Mouse (Mus musculus) forebrain, embryonic 13.5 days (tissue): ENCODE results near the gene Mterf2. TPM values are rescaled to one million over a fixed set of nuclear protein-coding genes. Genes with fewer than 3 reads are reported as not detected.

Experiments used
- ATAC-seq: fragments of 200-750 bp; cut with Nextera tagmentation; 2 replicates; pipeline ENCODE4 v1.8.0; 2017
- H3K27ac ChIP-seq: fragments of 300-500 bp; sonication (generic); 2 replicates; pipeline ENCODE4 v1.5.1; 2015; ENCODE audit warnings: inconsistent platforms, mild to moderate bottlenecking, moderate library complexity
- H3K27me3 ChIP-seq: fragments of 300-500 bp; sonication (generic); 2 replicates; pipeline ENCODE4 v1.6.1; 2015; ENCODE audit warnings: mild to moderate bottlenecking, inconsistent platforms
- H3K36me3 ChIP-seq: fragments of 300-500 bp; sonication (generic); 2 replicates; pipeline ENCODE4 v1.6.1; 2015; ENCODE audit warnings: mild to moderate bottlenecking, inconsistent platforms; ENCODE audit not compliant: poor library complexity, severe bottlenecking
- H3K4me1 ChIP-seq: fragments of 300-500 bp; sonication (generic); 2 replicates; pipeline ENCODE4 v1.6.1; 2015; ENCODE audit warnings: inconsistent platforms
- H3K4me2 ChIP-seq: fragments of 300-500 bp; sonication (generic); 2 replicates; pipeline ENCODE4 v1.6.1; 2015; ENCODE audit warnings: inconsistent platforms, mild to moderate bottlenecking, moderate library complexity
- H3K4me3 ChIP-seq: fragments of 300-500 bp; sonication (generic); 2 replicates; pipeline ENCODE4 v1.5.1; 2015; ENCODE audit warnings: mild to moderate bottlenecking, inconsistent platforms
- H3K9ac ChIP-seq: fragments of 300-500 bp; sonication (generic); 2 replicates; pipeline ENCODE4 v1.6.1; 2015; ENCODE audit warnings: mild to moderate bottlenecking, inconsistent platforms
- H3K9me3 ChIP-seq: fragments of 300-500 bp; sonication (generic); replicated peaks from 2 replicates; pipeline ENCODE4 v1.6.1; 2016; ENCODE audit warnings: inconsistent platforms
- WGBS: fragments of 180-500 bp; shearing (Covaris S2); methylation state at CpG from one replicate; pipeline ENCODE4 v1.1.7; 2015; 5-methylcytosine and 5-hydroxymethylcytosine counted together
- polyA plus RNA-seq: library from polyadenylated mRNA; unstranded; fragments of >200 nt; fragmentation: Nextera tagmentation; extraction: Ambion mirVana; gene quantifications from 2 replicates; pipeline ENCODE4 v1.2.1, GENCODE M21; 2015

The Mterf2 gene
- polyA plus RNA-seq, 1 experiment from 2014 or later, result 26.6 TPM

DNA sequence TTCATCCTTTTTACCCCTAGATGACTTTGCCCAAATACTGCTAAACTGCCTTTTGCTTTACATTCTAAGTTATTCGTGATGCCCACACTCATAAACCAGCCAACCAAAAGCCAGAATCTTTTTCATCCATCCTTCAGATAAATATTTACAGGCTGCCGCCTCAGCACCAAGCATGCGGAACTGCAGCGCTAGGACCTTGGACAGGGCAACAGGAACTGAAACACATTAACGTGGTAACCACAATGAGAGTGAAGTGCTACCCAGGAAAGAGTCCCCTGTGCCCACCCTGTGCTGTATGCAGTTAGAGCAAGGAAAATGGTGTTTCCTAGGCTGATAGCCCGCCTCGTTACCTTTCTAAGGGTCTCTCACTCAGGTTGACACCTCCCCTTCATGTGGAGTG lies 626 bp upstream of the Mterf2 start:
- H3K9me3 ChIP-seq, result no peaks in the 10 kb centered on the region
- no peaks in the 10 kb centered on the region for H3K27me3 ChIP-seq
- 16% methylated on average over 7 of the region's 7 CpGs for WGBS
- H3K4me2 ChIP-seq, result peak overlapping the region; percentile 71
- peaks cover 18% of the 10 kb centered on the region for H3K4me1 ChIP-seq
- H3K4me3 ChIP-seq, result peak overlapping the region; percentile 74
- ATAC-seq, result peak; percentile 3
- H3K9ac ChIP-seq, result peak overlapping the region; percentile 40
- peaks cover 28% of the 10 kb centered on the region for H3K36me3 ChIP-seq
- 0 out of 2 replicates have a peak overlapping the region, but pooled peaks have one; percentile 7 for H3K27ac ChIP-seq

GRCm38 (mm10) chr10:85125184-85125583 lies 2.6 kb downstream of the Mterf2 start:
- H3K36me3 ChIP-seq, result peaks cover 38% of the 10 kb centered on the region
- H3K4me1 ChIP-seq, result peaks cover 18% of the 10 kb centered on the region
- no peak overlapping the region for H3K4me2 ChIP-seq
- H3K27me3 ChIP-seq, result no peaks in the 10 kb centered on the region
- no peak overlapping the region for H3K27ac ChIP-seq
- no peak for ATAC-seq
- H3K4me3 ChIP-seq, result no peak overlapping the region
- H3K9ac ChIP-seq, result no peak overlapping the region
- no peaks in the 10 kb centered on the region for H3K9me3 ChIP-seq
- 86% methylated on average over 13 of the region's 13 CpGs for WGBS

GRCm38 (mm10) chr10:85114409-85114808 lies 13.4 kb downstream of the Mterf2 start:
- H3K36me3 ChIP-seq, result peaks cover 27% of the 10 kb centered on the region
- 91% methylated on average over 4 of the region's 4 CpGs for WGBS
- no peak overlapping the region for H3K4me3 ChIP-seq
- H3K4me1 ChIP-seq, result no peaks in the 10 kb centered on the region
- no peak overlapping the region for H3K27ac ChIP-seq
- H3K9ac ChIP-seq, result no peak overlapping the region
- no peaks in the 10 kb centered on the region for H3K27me3 ChIP-seq
- H3K4me2 ChIP-seq, result no peak overlapping the region
- no peak for ATAC-seq
- H3K9me3 ChIP-seq, result no peaks in the 10 kb centered on the region

GRCm38 (mm10) chr10:85103085-85103885 lies 24.5 kb downstream of the Mterf2 start:
- H3K36me3 ChIP-seq, result no peaks in the 10 kb centered on the region
- under 1% methylated on average over 34 of the region's 34 CpGs for WGBS
- peak overlapping the region; percentile 65; the same call in 1 of the 2 replicates for H3K27ac ChIP-seq
- H3K9ac ChIP-seq, result peak overlapping the region; percentile 82
- peak overlapping the region; percentile 98 for H3K4me2 ChIP-seq
- no peaks in the 10 kb centered on the region for H3K9me3 ChIP-seq
- H3K4me1 ChIP-seq, result peaks cover 16% of the 10 kb centered on the region
- ATAC-seq, result 0 out of 2 replicates have a peak, but pooled peaks have one; percentile 15
- no peaks in the 10 kb centered on the region for H3K27me3 ChIP-seq
- peak overlapping the region; percentile 80 for H3K4me3 ChIP-seq

DNA sequence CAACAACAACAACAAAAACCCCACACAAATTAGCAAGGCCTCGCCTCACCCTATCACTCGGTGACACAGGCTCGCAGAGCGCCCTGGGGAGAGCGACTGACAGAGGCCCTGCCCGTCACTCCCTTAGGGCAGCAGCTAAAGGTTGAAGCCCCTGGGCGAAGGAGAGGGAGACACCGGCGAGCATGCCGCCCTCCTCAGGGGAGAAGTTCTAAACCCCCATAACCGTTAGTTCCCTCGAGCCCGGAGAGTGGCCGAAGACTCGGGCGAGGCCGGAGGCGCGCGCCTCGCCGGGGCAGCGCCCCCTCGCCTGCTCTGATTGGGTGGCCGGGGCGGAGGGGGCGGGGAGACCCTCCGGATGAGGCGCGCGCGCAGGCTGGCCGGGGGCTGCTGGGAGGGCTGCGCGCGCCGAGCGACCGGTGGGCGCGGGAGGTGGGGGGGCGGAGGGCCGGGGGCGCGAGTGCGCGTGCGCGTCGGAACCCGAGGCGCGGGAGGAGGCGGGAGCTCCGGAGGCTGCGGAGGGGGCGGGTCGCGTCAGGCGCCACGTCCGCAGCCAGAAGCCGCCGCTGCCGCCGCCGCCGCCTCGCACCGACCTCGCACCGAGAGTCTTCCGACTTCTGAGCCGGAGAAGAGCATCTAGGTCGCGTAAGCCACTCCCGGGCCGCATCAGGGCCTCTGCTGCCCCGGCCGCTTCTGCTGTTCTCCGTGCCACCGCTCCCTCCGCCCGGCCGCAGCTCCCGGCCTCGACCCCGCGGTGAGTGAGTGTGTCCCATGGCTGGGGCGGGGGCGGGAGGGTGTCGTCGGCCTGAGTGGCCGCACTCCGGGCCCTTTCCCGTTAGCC lies 25.4 kb downstream of the Mterf2 start, which contains the start of the genes Fhl4 and Tmem263:
TSS of gene Fhl4 (minus strand) at position 249 of the 838 bp plus-strand sequence.
TSS of gene Tmem263 (plus strand) at position 381 of the 838 bp plus-strand sequence.
- H3K9ac ChIP-seq, result peak within 1 kb of the TSS; percentile 82
- H3K9me3 ChIP-seq, result no peaks in the 10 kb centered on the region
- no peaks in the 10 kb centered on the region for H3K27me3 ChIP-seq
- peaks cover 16% of the 10 kb centered on the region for H3K4me1 ChIP-seq
- no peaks in the 10 kb centered on the region for H3K36me3 ChIP-seq
- peak; percentile 96 for ATAC-seq
- peak within 1 kb of the TSS; percentile 98 for H3K4me2 ChIP-seq
- WGBS, result under 1% methylated on average over 60 of the region's 96 CpGs
- peak within 1 kb of the TSS; percentile 86 for H3K27ac ChIP-seq
- H3K4me3 ChIP-seq, result peak within 1 kb of the TSS; percentile 80

DNA sequence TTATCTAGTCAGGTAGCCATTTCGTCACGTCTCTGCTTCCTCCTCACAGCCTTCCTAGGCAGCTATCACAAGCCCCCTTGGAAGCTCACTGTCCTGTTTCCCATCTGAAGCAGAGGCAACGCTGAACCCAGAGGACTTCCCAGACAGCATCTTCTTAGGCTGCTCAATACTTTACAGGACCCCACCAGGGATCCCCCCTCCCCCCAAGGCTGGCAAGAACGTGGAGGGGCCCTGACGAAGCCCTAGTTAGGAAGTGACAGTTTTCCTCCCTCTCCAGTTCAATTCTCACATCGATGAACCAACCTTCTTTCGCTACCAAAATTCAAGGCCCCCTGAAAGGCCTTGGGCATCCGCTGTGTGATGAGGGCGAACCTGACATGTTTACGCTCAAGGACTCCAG lies 26.0 kb downstream of the Mterf2 start:
- Histone ChIP-seq H3K27ac (peak overlapping the region; percentile 86), H3K4me1 (peaks cover 16% of the 10 kb centered on the region), H3K9ac (peak overlapping the region; percentile 82), H3K36me3 (no peaks in the 10 kb centered on the region), H3K27me3 (no peaks in the 10 kb centered on the region), H3K4me3 (peak overlapping the region; percentile 80), H3K9me3 (no peaks in the 10 kb centered on the region), H3K4me2 (peak overlapping the region; percentile 98)
- WGBS, result under 1% methylated on average over 10 of the region's 10 CpGs
- ATAC-seq, result peak; percentile 42

DNA sequence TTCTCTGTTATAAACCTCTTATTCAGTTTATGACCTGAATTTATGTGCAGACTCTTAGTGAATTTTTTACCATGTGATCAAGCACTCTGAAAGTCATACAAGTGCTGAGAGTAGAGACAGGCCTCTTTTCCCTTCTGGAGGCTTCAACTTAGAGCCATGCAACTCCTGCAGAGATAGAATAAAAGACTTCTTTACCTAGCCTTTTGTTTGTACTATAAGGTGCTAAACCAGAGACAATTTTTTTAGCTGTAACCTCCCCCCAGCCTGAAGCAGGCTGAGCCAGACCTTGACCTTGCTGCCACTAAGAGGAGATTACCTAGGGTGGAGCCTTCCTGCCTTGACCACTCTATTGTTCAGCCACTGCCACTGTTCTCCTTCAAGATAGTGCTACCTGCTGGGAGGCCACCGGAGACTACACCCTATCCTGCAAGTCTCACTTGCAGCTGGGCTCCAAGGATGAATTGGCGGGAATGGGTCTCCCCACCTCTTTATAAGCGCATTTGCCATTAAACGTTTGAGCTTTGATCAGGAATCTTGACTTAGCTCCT lies 56.1 kb downstream of the Mterf2 start:
- Histone ChIP-seq H3K4me3 (no peak overlapping the region), H3K9me3 (no peaks in the 10 kb centered on the region), H3K36me3 (no peaks in the 10 kb centered on the region), H3K27me3 (no peaks in the 10 kb centered on the region), H3K27ac (no peak overlapping the region), H3K9ac (no peak overlapping the region), H3K4me2 (no peak overlapping the region), H3K4me1 (no peaks in the 10 kb centered on the region)
- WGBS, result 58% methylated on average over 4 of the region's 4 CpGs
- no peak for ATAC-seq

Other genes with a start within 250 kb of the Mterf2 start
- 34.2 and 36.0 TPM in 2 replicates for gene Ric8b, start 210.4 kb downstream of the Mterf2 start, polyA plus RNA-seq
- 2.2 and 2.3 TPM in 2 replicates for gene Fhl4, start 25.5 kb downstream of the Mterf2 start, polyA plus RNA-seq
- gene Tmem263, start 25.4 kb downstream of the Mterf2 start, polyA plus RNA-seq, result 57.5 and 58.5 TPM in 2 replicates
- gene Cry1, start 57.0 kb upstream of the Mterf2 start, polyA plus RNA-seq, result 27.1 and 28.6 TPM in 2 replicates